Mouse (Mus musculus) heart, postnatal 0 days (tissue): ENCODE data around the gene Zbtb17.

Experiments
- CTCF ChIP-seq: IDR thresholded peaks from 2 replicates; pipeline ENCODE4 v1.5.1; 2016; ENCODE audit warnings: antibody characterized with exemption, control low read depth, low read depth
- EP300 ChIP-seq: IDR thresholded peaks from 2 replicates; pipeline ENCODE4 v1.6.1; 2016; ENCODE audit warnings: antibody characterized with exemption, low read depth

DNA sequence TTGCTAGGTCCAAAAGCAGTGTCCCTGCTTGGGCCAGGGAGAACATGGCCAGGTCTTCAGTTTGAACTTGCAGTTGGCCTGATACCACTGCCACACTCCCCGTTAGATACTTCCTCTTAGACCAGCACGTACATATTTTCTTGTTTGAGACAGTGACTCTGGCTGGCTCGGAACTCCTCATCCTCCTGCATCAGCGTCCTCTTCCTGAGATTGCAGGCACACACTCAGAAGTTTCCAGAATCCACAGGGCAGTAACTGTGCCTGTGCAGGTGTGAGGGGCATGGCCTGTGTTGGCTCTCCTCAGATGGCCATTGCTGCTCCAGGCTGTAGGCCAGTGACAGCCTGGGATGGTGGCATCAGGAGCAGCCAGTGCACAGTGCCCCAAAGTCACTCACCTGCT is 16.0 kb downstream of the Zbtb17 start:
- TF ChIP-seq CTCF (no peak), EP300 (no peak)
